Mouse (Mus musculus) spleen, adult 2 months (tissue): ENCODE data around the gene Fam178b. TPM values are rescaled to one million over a fixed set of nuclear protein-coding genes. Genes with fewer than 3 reads are reported as not detected.

Source experiments
- DNase-seq, 2 experiments: peaks; one replicate each; pipeline versions ENCODE4 v3.0.0 to v3.0.0-alpha.2; 2012 to 2021; ENCODE audit warnings: low spot score in 2 of 2, low read depth in 1 of 2
- H3K27ac ChIP-seq: fragments of 200-500 bp; 2 replicates; pipeline ENCODE4 v1.5.1; 2012; ENCODE audit warnings: low read length, inconsistent platforms; ENCODE audit not compliant: insufficient read depth
- H3K27me3 ChIP-seq: fragments of 200-500 bp; 2 replicates; pipeline ENCODE4 v1.6.1; 2012; ENCODE audit warnings: mild to moderate bottlenecking, moderate library complexity, low read length, inconsistent platforms; ENCODE audit not compliant: control insufficient read depth, insufficient read depth
- H3K36me3 ChIP-seq: fragments of 200-500 bp; 2 replicates; pipeline ENCODE4 v1.6.1; 2012; ENCODE audit warnings: mild to moderate bottlenecking, low read length, inconsistent platforms; ENCODE audit not compliant: control insufficient read depth, insufficient read depth
- H3K4me1 ChIP-seq: fragments of 200-500 bp; 2 replicates; pipeline ENCODE4 v1.6.1; 2011; ENCODE audit warnings: inconsistent platforms; ENCODE audit not compliant: control insufficient read depth, insufficient read depth, insufficient read length
- H3K4me3 ChIP-seq: fragments of 200-500 bp; 2 replicates; pipeline ENCODE4 v1.5.1; 2011; ENCODE audit warnings: mild to moderate bottlenecking, inconsistent platforms; ENCODE audit not compliant: insufficient read depth, insufficient read length; ENCODE audit errors: extremely low read depth
- CTCF ChIP-seq: fragments of 200-500 bp; IDR thresholded peaks from 2 replicates; pipeline ENCODE4 v1.5.1; 2011; ENCODE audit warnings: mild to moderate bottlenecking, inconsistent platforms; ENCODE audit not compliant: insufficient read depth, insufficient read length, insufficient replicate concordance; ENCODE audit errors: extremely low read depth
- POLR2A ChIP-seq: fragments of 200-500 bp; IDR thresholded peaks from 2 replicates; pipeline ENCODE4 v1.6.1; 2011; ENCODE audit warnings: low read depth, low read length, inconsistent platforms
- WGBS: fragments of 180-500 bp; shearing (Covaris S2); methylation state at CpG from one replicate; pipeline ENCODE4 v1.1.7; 2018; 5-methylcytosine and 5-hydroxymethylcytosine counted together
- polyA plus RNA-seq: library from polyadenylated mRNA; depleted of rRNA; stranded (reverse); fragments of >200 nt; gene quantifications from 2 replicates; pipeline ENCODE4 v1.2.3, GENCODE M21; 2012

Fam178b gene
- polyA plus RNA-seq, 1 experiment: 1.1 TPM

DNA sequence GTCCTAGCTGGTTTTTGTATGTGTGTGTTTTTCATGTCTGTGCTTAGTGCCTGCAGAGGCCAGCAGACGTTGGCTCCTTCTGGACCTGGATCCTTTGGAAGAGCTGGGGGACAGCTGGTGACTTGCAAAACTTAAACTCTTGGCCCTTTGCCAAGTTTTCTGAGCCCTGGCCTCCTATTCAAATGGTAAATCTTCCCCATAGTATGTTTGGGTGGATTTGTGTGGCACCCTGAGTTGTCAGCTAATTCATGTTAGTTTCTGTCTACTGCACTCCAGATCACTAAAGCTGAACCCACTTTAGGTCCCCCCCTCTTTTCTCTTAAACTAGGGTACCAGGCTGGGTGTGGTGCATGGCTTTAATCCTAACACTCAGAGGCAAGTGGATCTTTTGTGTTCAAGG lies 154.6 kb downstream of the Fam178b start:
- 69% methylated on average over 1 of the region's 1 CpGs for WGBS
- no peak overlapping the region for H3K27ac ChIP-seq
- no peaks in the 10 kb centered on the region for H3K27me3 ChIP-seq
- peaks cover 19% of the 10 kb centered on the region for H3K36me3 ChIP-seq
- no peak overlapping the region for H3K4me3 ChIP-seq
- DNase-seq: no peak
- H3K4me1 ChIP-seq: no peaks in the 10 kb centered on the region
- TF ChIP-seq POLR2A: no peak
- no peak for TF ChIP-seq CTCF

DNA sequence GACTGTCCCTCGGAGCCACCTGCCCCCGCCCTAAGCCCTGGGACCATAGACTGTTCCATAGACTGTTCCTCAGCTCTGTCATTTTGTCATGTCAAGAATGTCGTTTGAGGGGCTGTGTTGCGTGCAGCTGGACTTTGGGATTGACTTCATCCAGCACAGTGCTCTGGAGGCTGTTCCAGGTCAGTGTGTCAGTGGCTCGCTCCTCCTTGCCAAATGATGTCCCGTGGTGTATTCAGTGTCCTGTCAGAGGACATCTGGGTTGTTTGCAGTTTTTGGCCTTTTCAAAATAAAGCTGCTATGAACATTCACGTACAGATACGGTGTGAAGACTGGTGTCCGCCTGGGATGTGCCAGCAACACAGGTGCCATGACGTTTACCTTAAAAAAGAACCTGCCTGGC lies 156.1 kb downstream of the Fam178b start:
- WGBS: 90% methylated on average over 10 of the region's 10 CpGs
- H3K36me3 ChIP-seq: peaks cover 26% of the 10 kb centered on the region

DNA sequence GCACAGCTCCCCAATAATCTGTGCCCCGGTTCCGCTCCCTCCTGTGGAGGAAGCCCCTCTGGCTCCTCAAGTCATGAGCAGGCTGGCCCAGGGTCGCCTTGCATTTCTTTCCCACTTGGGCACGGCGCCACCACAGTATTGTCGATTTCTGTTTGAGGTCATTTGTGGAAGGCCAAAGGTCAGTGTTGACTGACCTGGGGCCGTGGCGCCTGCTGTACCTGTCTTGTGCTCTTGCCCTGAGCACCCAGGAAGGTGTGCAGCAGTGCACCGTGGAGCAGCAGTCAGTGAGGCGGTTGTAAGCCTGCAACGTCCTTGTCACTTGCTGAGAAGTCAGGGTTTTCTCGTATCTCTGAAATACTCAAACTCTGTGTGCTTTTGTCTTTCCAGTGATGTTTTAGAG lies 157.2 kb downstream of the Fam178b start:
- Histone ChIP-seq H3K27ac (no peak overlapping the region), H3K4me1 (no peaks in the 10 kb centered on the region)

More for the DNA sequence above, 156.1 kb downstream of the Fam178b start:
- no peak for DNase-seq
- TF ChIP-seq POLR2A (no peak), CTCF (no peak)
- no peaks in the 10 kb centered on the region for H3K4me1 ChIP-seq
- no peak overlapping the region for H3K4me3 ChIP-seq
- H3K27me3 ChIP-seq: no peaks in the 10 kb centered on the region
- no peak overlapping the region for H3K27ac ChIP-seq

DNA sequence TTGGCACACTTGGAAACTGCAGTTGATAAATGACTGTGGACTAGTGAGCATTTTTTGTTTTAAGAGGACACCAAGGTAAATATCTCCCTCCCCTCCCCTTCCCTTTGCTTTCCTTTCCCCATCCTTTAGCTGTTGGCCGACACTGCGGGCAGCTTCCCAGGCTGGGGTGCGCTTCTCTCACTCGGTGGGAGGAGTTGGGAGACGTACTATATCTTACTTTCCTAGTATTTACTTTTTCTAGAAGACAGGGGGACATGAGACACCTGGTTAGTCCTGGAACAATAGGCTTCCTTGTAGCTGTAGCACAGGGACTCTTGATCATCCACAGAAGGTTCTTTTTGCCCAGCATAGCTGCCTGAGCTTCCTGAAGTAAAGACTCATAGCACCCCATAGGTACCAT lies 158.9 kb downstream of the Fam178b start:
- Histone ChIP-seq H3K36me3 (peaks cover 42% of the 10 kb centered on the region), H3K27me3 (no peaks in the 10 kb centered on the region), H3K4me1 (no peaks in the 10 kb centered on the region), H3K27ac (no peak overlapping the region), H3K4me3 (no peak overlapping the region)
- DNase-seq: no peak
- 96% methylated on average over 5 of the region's 5 CpGs for WGBS
- TF ChIP-seq CTCF (no peak), POLR2A (no peak)

More for the DNA sequence above, 157.2 kb downstream of the Fam178b start:
- no peaks in the 10 kb centered on the region for H3K27me3 ChIP-seq
- no peak overlapping the region for H3K4me3 ChIP-seq
- no peak for DNase-seq
- TF ChIP-seq POLR2A (no peak), CTCF (no peak)
- 96% methylated on average over 12 of the region's 12 CpGs for WGBS
- H3K36me3 ChIP-seq: peaks cover 29% of the 10 kb centered on the region

DNA sequence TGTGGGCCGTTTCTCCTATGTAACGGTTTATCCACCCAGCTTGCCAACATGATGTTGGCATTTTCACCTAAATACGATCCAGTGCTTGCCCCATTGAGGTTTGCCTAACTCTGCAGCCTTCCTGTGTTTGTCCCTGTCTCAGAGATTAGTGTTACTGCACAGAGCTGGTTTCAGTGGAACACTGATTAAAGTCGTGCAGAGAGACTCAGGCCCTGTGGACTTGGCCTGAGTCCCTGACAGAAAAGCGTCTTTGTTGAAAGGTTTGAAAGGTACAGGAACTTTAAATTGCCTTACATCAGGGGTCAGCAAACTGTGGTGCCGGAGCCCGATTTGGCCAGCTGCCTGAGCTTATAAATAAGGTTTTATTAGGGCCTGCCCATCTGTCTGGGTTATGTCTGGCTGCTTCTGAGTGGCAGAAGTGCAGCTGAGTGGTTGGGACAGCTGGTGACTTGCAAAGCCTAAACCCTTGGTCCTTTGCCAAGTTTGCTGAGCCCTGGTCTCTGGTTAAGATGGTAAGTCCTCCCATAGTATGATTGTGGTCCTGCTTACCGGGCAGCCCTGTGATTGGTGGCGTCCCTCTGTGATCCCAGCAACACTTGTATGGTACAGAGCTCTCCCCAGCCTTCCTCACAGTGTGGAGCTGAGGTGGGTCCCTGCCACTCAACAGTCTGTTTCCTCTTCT lies 159.5 kb downstream of the Fam178b start:
- no peak overlapping the region for H3K27ac ChIP-seq
- no peak overlapping the region for H3K4me3 ChIP-seq
- H3K27me3 ChIP-seq: no peaks in the 10 kb centered on the region
- DNase-seq: no peak
- WGBS: 90% methylated on average over 9 of the region's 9 CpGs
- H3K4me1 ChIP-seq: no peaks in the 10 kb centered on the region
- no peak for TF ChIP-seq CTCF
- TF ChIP-seq POLR2A: no peak
- H3K36me3 ChIP-seq: peaks cover 45% of the 10 kb centered on the region

DNA sequence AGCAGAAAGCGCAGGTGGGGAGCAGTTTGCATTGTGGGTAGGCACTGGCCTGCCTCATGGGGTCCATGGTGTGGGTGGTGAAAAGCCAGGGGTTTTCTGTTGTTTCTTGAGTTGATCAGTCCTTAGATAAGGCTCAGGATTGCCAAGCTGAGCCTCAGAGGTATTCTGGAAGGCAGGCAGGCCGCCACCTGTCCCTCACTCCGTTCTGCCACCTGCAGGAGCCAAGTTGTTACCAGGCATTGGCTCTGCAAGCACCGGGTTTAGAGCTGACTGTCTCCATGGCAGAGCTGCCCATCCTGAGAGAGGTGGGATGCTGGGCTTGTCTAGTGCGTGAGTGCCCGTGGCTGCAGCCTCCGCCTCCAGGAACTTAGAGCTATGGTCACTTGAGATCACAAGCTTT lies 160.8 kb downstream of the Fam178b start:
- WGBS: 96% methylated on average over 7 of the region's 7 CpGs
- peaks cover 45% of the 10 kb centered on the region for H3K36me3 ChIP-seq
- TF ChIP-seq POLR2A (no peak), CTCF (no peak)
- no peak for DNase-seq
- H3K4me1 ChIP-seq: no peaks in the 10 kb centered on the region
- H3K27ac ChIP-seq: no peak overlapping the region
- H3K27me3 ChIP-seq: no peaks in the 10 kb centered on the region
- no peak overlapping the region for H3K4me3 ChIP-seq

DNA sequence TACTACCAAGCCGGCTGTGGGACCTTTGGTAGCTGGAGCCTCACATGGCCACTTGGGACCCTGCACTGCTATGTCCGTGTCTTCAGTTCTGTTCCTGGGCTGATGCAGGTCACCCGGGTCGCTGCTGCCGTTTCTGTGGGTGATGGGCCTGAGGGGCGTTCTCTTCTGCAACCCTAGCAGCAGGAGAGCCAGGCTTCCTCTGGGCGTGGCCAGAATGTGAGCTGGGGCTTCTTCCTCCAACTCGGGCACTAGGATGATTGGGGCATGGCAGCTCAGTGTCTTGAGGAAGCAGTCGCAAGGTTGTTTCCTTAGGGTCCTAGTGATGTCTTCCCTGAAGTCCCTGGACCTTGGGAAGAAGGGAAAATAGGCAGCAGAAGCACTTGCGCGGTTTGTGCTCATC lies 163.4 kb downstream of the Fam178b start:
- no peak overlapping the region for H3K4me3 ChIP-seq
- no peaks in the 10 kb centered on the region for H3K27me3 ChIP-seq
- TF ChIP-seq POLR2A (no peak), CTCF (no peak)
- no peaks in the 10 kb centered on the region for H3K4me1 ChIP-seq
- no peak overlapping the region for H3K27ac ChIP-seq
- 83% methylated on average over 11 of the region's 11 CpGs for WGBS
- no peak for DNase-seq
- H3K36me3 ChIP-seq: peaks cover 35% of the 10 kb centered on the region
